Mouse (Mus musculus) neural tube, embryonic 12.5 days (tissue): ENCODE measurements around the gene Cyp26b1. TPM values are rescaled to one million over a fixed set of nuclear protein-coding genes. Genes with fewer than 3 reads are reported as not detected.
A peak's percentile ranks its signal among the peaks of the same experiment; 100 is the strongest.

ENCODE experiments used
- ATAC-seq: fragments of 200-750 bp; cut with Nextera tagmentation; 2 replicates; pipeline ENCODE4 v1.8.0; 2017; ENCODE audit warnings: low read depth, mild to moderate bottlenecking, moderate TSS enrichment, moderate library complexity; ENCODE audit not compliant: low FRiP score
- H3K27ac ChIP-seq: fragments of 300-500 bp; sonication (generic); 2 replicates; pipeline ENCODE4 v1.5.1; 2016
- H3K27me3 ChIP-seq: fragments of 300-500 bp; sonication (generic); replicated peaks from 2 replicates; pipeline ENCODE4 v1.6.1; 2016; ENCODE audit warnings: mild to moderate bottlenecking
- H3K36me3 ChIP-seq: fragments of 300-500 bp; sonication (generic); 2 replicates; pipeline ENCODE4 v1.6.1; 2016; ENCODE audit warnings: mild to moderate bottlenecking
- H3K4me1 ChIP-seq: fragments of 300-500 bp; sonication (generic); 2 replicates; pipeline ENCODE4 v1.6.1; 2016
- H3K4me2 ChIP-seq: fragments of 300-500 bp; sonication (generic); replicated peaks from 2 replicates; pipeline ENCODE4 v1.6.1; 2016; ENCODE audit warnings: mild to moderate bottlenecking
- H3K4me3 ChIP-seq: fragments of 300-500 bp; sonication (generic); 2 replicates; pipeline ENCODE4 v1.5.1; 2016
- H3K9ac ChIP-seq: fragments of 300-500 bp; sonication (generic); 2 replicates; pipeline ENCODE4 v1.6.1; 2016; ENCODE audit warnings: mild to moderate bottlenecking
- H3K9me3 ChIP-seq: fragments of 300-500 bp; sonication (generic); 2 replicates; pipeline ENCODE4 v1.6.1; 2016; ENCODE audit warnings: mild to moderate bottlenecking
- WGBS: fragments of 180-500 bp; shearing (Covaris S2); methylation state at CpG from one replicate; pipeline ENCODE4 v1.1.7; 2016; 5-methylcytosine and 5-hydroxymethylcytosine counted together
- polyA plus RNA-seq: library from polyadenylated mRNA; unstranded; fragments of >200 nt; fragmentation: Nextera tagmentation; extraction: Ambion mirVana; gene quantifications from 2 replicates; pipeline ENCODE4 v1.2.1, GENCODE M21; 2016

Cyp26b1 gene
- polyA plus RNA-seq, 1 experiment from 2014 or later: 3.6 TPM

- H3K27me3 ChIP-seq: peaks cover 45% of the 10 kb centered on the region
- peak; percentile 69 for ATAC-seq
- H3K4me2 ChIP-seq: peak overlapping the region; percentile 45
- H3K4me3 ChIP-seq: no peak overlapping the region
- no peaks in the 10 kb centered on the region for H3K9me3 ChIP-seq
- no peak overlapping the region for H3K9ac ChIP-seq
- no peak overlapping the region for H3K27ac ChIP-seq
- WGBS: 26% methylated on average over 25 of the region's 25 CpGs
- H3K36me3 ChIP-seq: no peaks in the 10 kb centered on the region
- H3K4me1 ChIP-seq: peaks cover 12% of the 10 kb centered on the region
Observed at GRCm38 (mm10) chr6:84573905-84574660, 19.6 kb downstream of the Cyp26b1 start.

- 43% methylated on average over 3 of the region's 3 CpGs for WGBS
- H3K36me3 ChIP-seq: no peaks in the 10 kb centered on the region
- H3K27ac ChIP-seq: no peak overlapping the region
- no peaks in the 10 kb centered on the region for H3K9me3 ChIP-seq
- H3K4me3 ChIP-seq: no peak overlapping the region
- 0 out of 2 replicates have a peak overlapping the region, but pooled peaks have one; percentile 7 for H3K4me2 ChIP-seq
- no peak overlapping the region for H3K9ac ChIP-seq
- no peak for ATAC-seq
- H3K27me3 ChIP-seq: peaks cover 18% of the 10 kb centered on the region
- H3K4me1 ChIP-seq: peaks cover 12% of the 10 kb centered on the region
Observed at GRCm38 (mm10) chr6:84570039-84570438, 23.7 kb downstream of the Cyp26b1 start.

GRCm38 (mm10) chr6:84569590-84569989, 24.1 kb downstream of the Cyp26b1 start:
- Histone ChIP-seq H3K4me3 (no peak overlapping the region), H3K36me3 (no peaks in the 10 kb centered on the region), H3K4me2 (no peak overlapping the region), H3K27ac (no peak overlapping the region), H3K4me1 (peaks cover 12% of the 10 kb centered on the region), H3K27me3 (peaks cover 14% of the 10 kb centered on the region; the same call in 1 of the 2 replicates), H3K9ac (no peak overlapping the region), H3K9me3 (no peaks in the 10 kb centered on the region)
- ATAC-seq: no peak

- no peaks in the 10 kb centered on the region for H3K36me3 ChIP-seq
- H3K9me3 ChIP-seq: no peaks in the 10 kb centered on the region
- no peak overlapping the region for H3K4me3 ChIP-seq
- ATAC-seq: no peak
- WGBS: 83% methylated on average over 6 of the region's 6 CpGs
- H3K4me2 ChIP-seq: no peak overlapping the region
- peaks cover 12% of the 10 kb centered on the region for H3K4me1 ChIP-seq
- H3K27ac ChIP-seq: no peak overlapping the region
- H3K9ac ChIP-seq: no peak overlapping the region
- H3K27me3 ChIP-seq: peaks cover 14% of the 10 kb centered on the region; the same call in 1 of the 2 replicates
Observed at GRCm38 (mm10) chr6:84568880-84569279, 24.8 kb downstream of the Cyp26b1 start.

GRCm38 (mm10) chr6:84567696-84568095, 26.0 kb downstream of the Cyp26b1 start:
- Histone ChIP-seq H3K36me3 (no peaks in the 10 kb centered on the region), H3K4me1 (peaks cover 12% of the 10 kb centered on the region), H3K4me3 (no peak overlapping the region), H3K27ac (no peak overlapping the region), H3K4me2 (no peak overlapping the region), H3K9ac (no peak overlapping the region), H3K9me3 (no peaks in the 10 kb centered on the region), H3K27me3 (0 out of 2 replicates have a peak, but pooled peaks cover 7% of the 10 kb centered on the region)
- no peak for ATAC-seq
- 69% methylated on average over 4 of the region's 4 CpGs for WGBS

DNA sequence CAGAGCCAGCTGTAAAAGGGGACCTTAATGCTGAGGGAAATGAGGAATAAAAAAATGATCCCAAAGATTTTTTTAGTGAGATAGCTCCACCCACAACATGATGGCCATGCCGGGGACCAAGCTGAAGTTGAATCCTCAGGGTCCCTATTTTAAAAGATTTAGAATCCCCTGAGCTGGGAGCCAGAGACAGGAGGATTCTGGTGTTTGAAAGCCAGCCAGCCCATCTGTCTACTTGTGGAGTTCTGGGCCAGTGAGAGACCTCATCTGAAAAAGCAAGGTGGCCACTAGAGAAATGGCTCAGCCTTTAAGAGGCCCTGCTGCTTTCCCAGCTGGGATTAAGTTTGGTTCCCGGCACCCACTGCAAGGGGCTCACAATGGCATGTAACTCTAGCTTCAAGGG, 26.9 kb downstream of the Cyp26b1 start:
- Histone ChIP-seq H3K36me3 (no peaks in the 10 kb centered on the region), H3K4me1 (peaks cover 12% of the 10 kb centered on the region), H3K9ac (no peak overlapping the region), H3K27ac (no peak overlapping the region), H3K4me3 (no peak overlapping the region), H3K9me3 (no peaks in the 10 kb centered on the region), H3K27me3 (0 out of 2 replicates have a peak, but pooled peaks cover 6% of the 10 kb centered on the region), H3K4me2 (no peak overlapping the region)
- 57% methylated on average over 2 of the region's 2 CpGs for WGBS
- ATAC-seq: no peak

GRCm38 (mm10) chr6:84565245-84565644, 28.5 kb downstream of the Cyp26b1 start:
- H3K9me3 ChIP-seq: no peaks in the 10 kb centered on the region
- no peak overlapping the region for H3K9ac ChIP-seq
- 0 out of 2 replicates have a peak, but pooled peaks cover 6% of the 10 kb centered on the region for H3K27me3 ChIP-seq
- H3K4me3 ChIP-seq: no peak overlapping the region
- ATAC-seq: no peak
- no peak overlapping the region for H3K4me2 ChIP-seq
- WGBS: 80% methylated on average over 5 of the region's 5 CpGs
- H3K36me3 ChIP-seq: no peaks in the 10 kb centered on the region
- H3K4me1 ChIP-seq: peaks cover 11% of the 10 kb centered on the region
- no peak overlapping the region for H3K27ac ChIP-seq

DNA sequence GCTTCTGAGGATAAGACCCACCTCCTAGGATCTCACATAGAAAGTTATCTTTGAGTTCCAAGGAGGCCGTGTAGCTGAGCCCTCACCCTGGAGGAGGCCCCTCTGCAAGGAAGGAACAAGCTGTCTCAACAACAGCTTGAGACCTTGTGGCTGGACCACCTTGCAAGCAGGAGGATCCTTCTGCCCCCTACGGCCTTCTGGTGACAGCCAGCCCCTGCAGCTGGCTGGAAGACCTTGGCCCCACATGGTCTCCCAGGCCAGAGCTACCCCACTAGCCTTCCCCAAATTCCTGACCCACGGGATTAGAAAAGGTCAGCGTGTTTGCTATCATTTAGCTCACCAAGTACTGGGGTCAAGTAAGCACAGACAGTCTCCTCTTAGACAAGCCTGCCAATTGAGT, 30.8 kb downstream of the Cyp26b1 start:
- Histone ChIP-seq H3K4me3 (no peak overlapping the region), H3K27me3 (no peaks in the 10 kb centered on the region), H3K4me2 (no peak overlapping the region), H3K27ac (no peak overlapping the region), H3K4me1 (no peaks in the 10 kb centered on the region), H3K9ac (no peak overlapping the region), H3K9me3 (no peaks in the 10 kb centered on the region), H3K36me3 (no peaks in the 10 kb centered on the region)
- WGBS: 70% methylated on average over 4 of the region's 4 CpGs
- ATAC-seq: no peak

DNA sequence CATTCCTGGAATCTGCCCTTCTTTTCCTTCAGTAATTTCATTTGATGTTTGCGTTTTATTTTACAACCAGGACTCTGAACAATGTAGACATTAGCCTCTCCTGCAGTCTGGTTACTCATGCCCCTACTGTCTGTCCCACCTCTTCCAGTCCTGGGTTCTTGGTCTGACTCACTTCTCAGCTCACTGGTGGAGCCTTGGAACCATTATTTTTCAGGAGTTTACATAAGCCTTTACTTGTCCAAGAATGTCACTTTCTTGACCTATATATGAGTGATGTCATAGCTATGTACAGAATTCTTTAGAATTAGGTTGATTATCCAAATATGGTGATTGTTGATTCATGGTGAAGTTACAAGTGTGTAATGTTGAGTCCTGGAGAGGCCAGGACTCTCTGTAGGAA, 32.5 kb downstream of the Cyp26b1 start:
- Histone ChIP-seq H3K27me3 (no peaks in the 10 kb centered on the region), H3K4me1 (no peaks in the 10 kb centered on the region), H3K4me2 (no peak overlapping the region), H3K9ac (no peak overlapping the region), H3K4me3 (no peak overlapping the region), H3K36me3 (no peaks in the 10 kb centered on the region), H3K27ac (no peak overlapping the region), H3K9me3 (no peaks in the 10 kb centered on the region)
- no peak for ATAC-seq
- WGBS: 92% methylated on average over 1 of the region's 1 CpGs

DNA sequence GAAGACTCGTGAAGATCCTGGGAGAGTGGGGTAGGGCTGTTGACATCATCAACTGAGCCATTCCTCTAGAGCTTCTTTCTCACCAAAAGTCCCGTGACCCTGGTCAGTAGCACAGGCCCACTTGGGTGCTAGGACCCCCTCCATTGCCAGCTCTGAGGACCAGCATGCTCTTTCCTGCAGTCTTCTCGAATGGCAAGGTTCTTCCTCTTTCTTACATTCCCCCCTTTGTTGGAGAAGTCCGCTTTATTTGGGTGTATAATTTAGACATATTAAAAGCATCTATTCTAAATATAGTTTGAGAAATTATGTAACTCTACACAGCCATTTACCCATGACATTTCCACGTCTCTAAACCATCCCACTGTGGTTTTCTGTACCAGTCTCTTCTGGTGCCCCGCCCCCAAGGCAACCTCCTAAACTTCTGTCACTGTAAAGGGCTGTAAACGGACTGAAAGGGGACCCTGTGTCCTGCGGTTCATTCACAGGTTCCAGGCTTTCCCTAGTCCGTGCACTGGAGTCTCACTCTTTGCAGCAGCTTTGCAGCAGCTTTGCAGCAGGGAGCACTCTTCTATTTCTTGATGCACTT, 43.8 kb downstream of the Cyp26b1 start:
- Histone ChIP-seq H3K4me2 (no peak overlapping the region), H3K4me1 (no peaks in the 10 kb centered on the region), H3K27me3 (no peaks in the 10 kb centered on the region), H3K9me3 (no peaks in the 10 kb centered on the region), H3K36me3 (no peaks in the 10 kb centered on the region), H3K27ac (no peak overlapping the region), H3K9ac (no peak overlapping the region), H3K4me3 (no peak overlapping the region)
- WGBS: 59% methylated on average over 9 of the region's 9 CpGs
- ATAC-seq: no peak

DNA sequence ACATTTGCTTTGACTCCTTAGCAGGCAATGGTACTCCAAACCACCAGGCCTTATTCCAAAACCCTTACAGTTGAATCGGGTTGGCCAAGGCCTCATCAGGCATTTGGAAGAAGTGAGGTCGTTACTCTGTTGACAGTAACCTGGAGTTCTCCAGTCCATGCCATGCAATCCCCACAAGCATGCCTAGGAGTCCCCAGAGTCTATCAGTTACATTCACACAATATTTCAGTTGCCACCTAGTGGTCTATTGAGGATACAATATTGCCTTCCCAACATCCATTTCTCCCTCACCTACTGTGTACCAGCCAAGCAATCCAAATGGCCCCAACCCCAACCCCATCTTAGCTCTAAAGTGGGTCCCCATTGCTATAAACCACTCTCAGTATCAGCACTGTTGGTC, 48.3 kb downstream of the Cyp26b1 start:
- Histone ChIP-seq H3K9ac (no peak overlapping the region), H3K9me3 (no peaks in the 10 kb centered on the region), H3K27me3 (no peaks in the 10 kb centered on the region), H3K4me2 (no peak overlapping the region), H3K4me1 (no peaks in the 10 kb centered on the region), H3K36me3 (no peaks in the 10 kb centered on the region), H3K27ac (no peak overlapping the region), H3K4me3 (no peak overlapping the region)
- WGBS: 64% methylated on average over 2 of the region's 2 CpGs
- no peak for ATAC-seq

DNA sequence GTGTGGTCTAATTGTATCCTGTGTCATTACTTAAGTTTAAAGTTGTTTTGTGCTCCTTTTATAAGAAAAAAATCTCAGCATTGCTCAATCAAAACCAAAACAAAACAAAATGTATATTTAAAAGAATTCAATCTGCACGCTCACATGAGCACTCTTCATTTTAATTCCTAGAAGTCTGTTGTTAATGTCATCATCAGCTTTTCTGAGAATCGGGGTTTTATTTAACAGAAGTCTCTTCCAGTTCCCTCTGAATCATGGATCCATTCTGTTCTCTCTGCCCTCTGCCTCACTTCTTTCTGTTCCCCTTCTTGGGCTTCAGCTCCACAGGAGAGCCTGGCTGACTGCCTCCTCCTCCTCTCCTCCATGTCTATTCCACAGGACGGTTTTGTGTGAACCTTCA, 49.3 kb downstream of the Cyp26b1 start:
- 81% methylated on average over 3 of the region's 3 CpGs for WGBS
- ATAC-seq: no peak
- H3K27ac ChIP-seq: no peak overlapping the region
- H3K4me3 ChIP-seq: no peak overlapping the region
- no peak overlapping the region for H3K9ac ChIP-seq
- H3K4me2 ChIP-seq: no peak overlapping the region
- no peaks in the 10 kb centered on the region for H3K36me3 ChIP-seq
- no peaks in the 10 kb centered on the region for H3K27me3 ChIP-seq
- no peaks in the 10 kb centered on the region for H3K4me1 ChIP-seq
- no peaks in the 10 kb centered on the region for H3K9me3 ChIP-seq

GRCm38 (mm10) chr6:84543516-84543915, 50.2 kb downstream of the Cyp26b1 start:
- H3K4me1 ChIP-seq: no peaks in the 10 kb centered on the region
- H3K27me3 ChIP-seq: no peaks in the 10 kb centered on the region
- H3K36me3 ChIP-seq: no peaks in the 10 kb centered on the region
- 42% methylated on average over 5 of the region's 5 CpGs for WGBS
- no peak overlapping the region for H3K9ac ChIP-seq
- no peaks in the 10 kb centered on the region for H3K9me3 ChIP-seq
- no peak overlapping the region for H3K4me2 ChIP-seq
- no peak for ATAC-seq
- no peak overlapping the region for H3K4me3 ChIP-seq
- no peak overlapping the region for H3K27ac ChIP-seq
